Mouse (Mus musculus): Measurements from ENCODE around the gene Gm45234. TPM values are rescaled to one million over a fixed set of nuclear protein-coding genes. Genes with fewer than 3 reads are reported as not detected.
A peak's percentile ranks its signal among the peaks of the same experiment; 100 is the strongest.

Gene Gm45234
- polyA plus RNA-seq, 1 experiment from 2014 or later: not detected

- 0 out of 2 replicates have a peak overlapping the region, but pooled peaks have one; percentile 24 for H3K9ac ChIP-seq (ENCODE audit: low read depth, low read length)
- peak overlapping the region; percentile 39 for H3K4me2 ChIP-seq (ENCODE audit: low read length)
- H3K27ac ChIP-seq: no peak overlapping the region
- TF ChIP-seq CTCF (IDR thresholded peaks at IDR 0.05; ENCODE audit: low read depth): no peak
- H3K36me3 ChIP-seq (ENCODE audit: insufficient read depth, low read length): no peaks in the 10 kb centered on the region
- DNase-seq (ENCODE audit: low spot score) (peak; percentile 64), ATAC-seq (replicated peaks; ENCODE audit: low FRiP score, low read depth) (peak; percentile 41)
- H3K4me1 ChIP-seq (replicated peaks; ENCODE audit: insufficient read depth, low read length): no peaks in the 10 kb centered on the region
- no peaks in the 10 kb centered on the region for H3K9me3 ChIP-seq (replicated peaks; ENCODE audit: low read length)
- WGBS: 27% methylated on average over 6 of the region's 6 CpGs
- H3K4me3 ChIP-seq (replicated peaks; ENCODE audit: low read depth, low read length): peak overlapping the region; percentile 14; the same call in 1 of the 2 replicates
- H3K27me3 ChIP-seq (ENCODE audit: insufficient read depth, low read length): no peaks in the 10 kb centered on the region
Observed at GRCm38 (mm10) chr6:124782436-124782835, 26.6 kb upstream of the Gm45234 start.

- WGBS: 87% methylated on average over 7 of the region's 7 CpGs
- no peaks in the 10 kb centered on the region for H3K4me1 ChIP-seq (replicated peaks; ENCODE audit: insufficient read depth, low read length)
- ATAC-seq (replicated peaks; ENCODE audit: low FRiP score, low read depth) (no peak), DNase-seq (ENCODE audit: low spot score) (no peak)
- H3K27me3 ChIP-seq (ENCODE audit: insufficient read depth, low read length): no peaks in the 10 kb centered on the region
- H3K9ac ChIP-seq (ENCODE audit: low read depth, low read length): no peak overlapping the region
- no peak for TF ChIP-seq CTCF (IDR thresholded peaks at IDR 0.05; ENCODE audit: low read depth)
- no peak overlapping the region for H3K4me3 ChIP-seq (replicated peaks; ENCODE audit: low read depth, low read length)
- H3K9me3 ChIP-seq (replicated peaks; ENCODE audit: low read length): no peaks in the 10 kb centered on the region
- H3K27ac ChIP-seq: no peak overlapping the region
- H3K4me2 ChIP-seq (ENCODE audit: low read length): no peak overlapping the region
- no peaks in the 10 kb centered on the region for H3K36me3 ChIP-seq (ENCODE audit: insufficient read depth, low read length)
Observed at GRCm38 (mm10) chr6:124780917-124781316, 25.1 kb upstream of the Gm45234 start.

GRCm38 (mm10) chr6:124779984-124780416, 24.2 kb upstream of the Gm45234 start:
- Histone ChIP-seq H3K9ac (ENCODE audit: low read depth, low read length) (no peak overlapping the region), H3K36me3 (ENCODE audit: insufficient read depth, low read length) (no peaks in the 10 kb centered on the region), H3K27ac (no peak overlapping the region), H3K4me1 (replicated peaks; ENCODE audit: insufficient read depth, low read length) (no peaks in the 10 kb centered on the region), H3K27me3 (ENCODE audit: insufficient read depth, low read length) (no peaks in the 10 kb centered on the region), H3K9me3 (replicated peaks; ENCODE audit: low read length) (no peaks in the 10 kb centered on the region), H3K4me3 (replicated peaks; ENCODE audit: low read depth, low read length) (peak overlapping the region; percentile 26), H3K4me2 (ENCODE audit: low read length) (peak overlapping the region; percentile 60)
- ATAC-seq (replicated peaks; ENCODE audit: low FRiP score, low read depth): no peak
- WGBS: 2% methylated on average over 10 of the region's 10 CpGs
- peak; percentile 30; the same call in 1 of the 2 replicates for TF ChIP-seq CTCF (IDR thresholded peaks at IDR 0.05; ENCODE audit: low read depth)
- DNase-seq (ENCODE audit: low spot score): peak; percentile 87

DNA sequence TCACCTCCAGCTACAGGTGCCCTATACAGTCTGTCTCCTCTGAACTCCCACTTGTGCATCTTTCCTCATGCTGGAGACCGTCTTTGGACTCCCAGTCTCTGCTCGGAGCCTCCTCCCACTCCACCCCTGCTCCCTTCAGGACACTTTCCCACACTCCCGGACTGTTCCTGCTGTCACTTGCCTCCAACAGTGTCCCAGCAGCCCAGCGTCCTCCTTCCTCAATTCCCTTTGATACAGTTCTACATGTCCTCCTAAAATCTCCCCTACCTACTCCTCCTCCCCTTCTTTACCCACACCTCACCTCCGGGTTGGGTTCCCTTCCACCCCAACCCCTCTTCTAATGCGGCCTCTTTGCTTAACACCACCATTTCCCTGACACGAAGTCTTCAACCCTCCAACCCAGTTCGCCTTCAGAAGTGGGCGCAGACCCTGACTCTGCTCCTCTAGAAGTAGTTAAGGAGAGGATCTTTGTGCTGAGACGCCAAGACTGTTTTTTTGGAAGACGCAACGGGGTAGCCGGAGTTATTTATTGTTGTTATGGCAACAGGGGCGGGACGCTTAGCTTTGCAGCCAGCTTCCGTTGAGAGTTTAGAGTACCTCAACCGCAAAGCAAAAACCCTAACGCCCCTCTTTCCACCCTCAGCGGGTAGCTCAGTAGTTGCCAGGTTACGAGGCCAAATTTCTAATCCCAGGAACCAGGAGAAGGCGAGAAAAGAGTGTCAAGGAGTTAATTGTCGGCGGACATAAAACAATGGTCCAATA, 23.6 kb upstream of the Gm45234 start, which contains the start of gene Lrrc23:
Gene Lrrc23 (minus strand): TSS at position 506 of the 762 bp plus-strand sequence.
- peak; percentile 25 for ATAC-seq (replicated peaks; ENCODE audit: low FRiP score, low read depth)
- peak; percentile 84 for DNase-seq (ENCODE audit: low spot score)
- Histone ChIP-seq H3K36me3 (ENCODE audit: insufficient read depth, low read length) (no peaks in the 10 kb centered on the region), H3K27ac (no peak within 1 kb of the TSS), H3K4me3 (replicated peaks; ENCODE audit: low read depth, low read length) (peak within 1 kb of the TSS; percentile 26), H3K4me2 (ENCODE audit: low read length) (peak within 1 kb of the TSS; percentile 60), H3K9me3 (replicated peaks; ENCODE audit: low read length) (no peaks in the 10 kb centered on the region), H3K27me3 (ENCODE audit: insufficient read depth, low read length) (no peaks in the 10 kb centered on the region), H3K4me1 (replicated peaks; ENCODE audit: insufficient read depth, low read length) (no peaks in the 10 kb centered on the region), H3K9ac (ENCODE audit: low read depth, low read length) (no peak within 1 kb of the TSS)
- no peak for TF ChIP-seq CTCF (IDR thresholded peaks at IDR 0.05; ENCODE audit: low read depth)
- WGBS: 2% methylated on average over 23 of the region's 23 CpGs

DNA sequence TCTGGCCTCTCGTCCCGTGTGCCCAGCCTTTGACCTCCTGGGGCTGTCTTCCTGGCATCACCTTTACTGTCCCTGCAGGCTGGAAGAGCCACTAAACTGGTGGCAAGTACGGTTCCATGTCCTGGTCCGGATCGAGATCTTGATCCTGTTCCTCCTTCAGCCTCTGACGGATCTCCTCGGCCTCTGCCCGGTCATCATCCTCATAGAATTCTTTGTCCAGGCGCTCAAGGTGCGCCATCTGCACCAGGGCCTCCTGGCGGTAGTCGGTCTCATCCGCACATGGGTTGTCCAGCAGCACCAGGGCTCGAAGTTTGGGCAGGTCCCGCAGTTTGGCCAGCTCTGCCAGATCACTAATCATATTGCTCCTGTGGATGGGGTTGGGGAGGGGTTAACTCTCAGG, 14.7 kb upstream of the Gm45234 start:
- WGBS: 90% methylated on average over 15 of the region's 15 CpGs
- no peak for ATAC-seq (replicated peaks; ENCODE audit: low FRiP score, low read depth)
- Histone ChIP-seq H3K9me3 (replicated peaks; ENCODE audit: low read length) (no peaks in the 10 kb centered on the region), H3K9ac (ENCODE audit: low read depth, low read length) (no peak overlapping the region), H3K4me1 (replicated peaks; ENCODE audit: insufficient read depth, low read length) (peaks cover 24% of the 10 kb centered on the region), H3K4me2 (ENCODE audit: low read length) (no peak overlapping the region), H3K4me3 (replicated peaks; ENCODE audit: low read depth, low read length) (no peak overlapping the region), H3K36me3 (ENCODE audit: insufficient read depth, low read length) (no peaks in the 10 kb centered on the region), H3K27me3 (ENCODE audit: insufficient read depth, low read length) (no peaks in the 10 kb centered on the region), H3K27ac (no peak overlapping the region)
- TF ChIP-seq CTCF (IDR thresholded peaks at IDR 0.05; ENCODE audit: low read depth): no peak
- DNase-seq (ENCODE audit: low spot score): no peak

DNA sequence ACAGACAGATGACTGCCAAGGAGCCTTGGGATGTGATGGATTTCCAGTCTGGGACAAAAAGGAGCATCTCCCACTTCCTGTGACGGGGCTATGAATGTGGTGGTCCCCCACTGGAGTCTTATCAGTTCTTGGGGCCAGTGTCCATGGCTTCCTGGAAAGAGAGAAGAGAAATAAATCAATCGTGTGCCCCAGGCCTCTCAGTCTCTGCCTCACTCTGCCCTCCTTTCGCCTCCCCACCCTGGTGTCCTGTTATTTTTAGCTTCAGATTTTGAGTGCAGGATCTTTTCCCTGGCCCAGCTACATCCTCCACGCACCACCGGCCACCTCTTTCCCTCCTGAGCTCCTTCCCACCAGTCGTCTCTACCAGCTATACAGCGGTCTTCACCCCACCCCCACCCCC, 14.2 kb upstream of the Gm45234 start:
- TF ChIP-seq CTCF (IDR thresholded peaks at IDR 0.05; ENCODE audit: low read depth): no peak
- H3K4me1 ChIP-seq (replicated peaks; ENCODE audit: insufficient read depth, low read length): peaks cover 24% of the 10 kb centered on the region
- no peak for ATAC-seq (replicated peaks; ENCODE audit: low FRiP score, low read depth)
- DNase-seq (ENCODE audit: low spot score): no peak
- H3K4me2 ChIP-seq (ENCODE audit: low read length): peak overlapping the region; percentile 91
- no peak overlapping the region; the same call in 1 of the 2 replicates for H3K9ac ChIP-seq (ENCODE audit: low read depth, low read length)
- no peak overlapping the region for H3K27ac ChIP-seq
- WGBS: 42% methylated on average over 7 of the region's 7 CpGs
- H3K36me3 ChIP-seq (ENCODE audit: insufficient read depth, low read length): no peaks in the 10 kb centered on the region
- no peaks in the 10 kb centered on the region for H3K27me3 ChIP-seq (ENCODE audit: insufficient read depth, low read length)
- H3K4me3 ChIP-seq (replicated peaks; ENCODE audit: low read depth, low read length): peak overlapping the region; percentile 56
- no peaks in the 10 kb centered on the region for H3K9me3 ChIP-seq (replicated peaks; ENCODE audit: low read length)
